Mouse (Mus musculus): ENCODE measurements at regions not wholly inside any gene's neighbourhood (a gene's known extent, or its start where the extent isn't known, plus 50 kb on each side); places are given as distances from the start of the nearest gene placed in this dataset.
"Not testable (repeated sequence)": the region's sequence is repeated elsewhere in the genome, so short reads cannot be mapped to it uniquely, and the experiment has no call there.

GRCm38 (mm10) chr5:12639549-12639948 is 256.4 kb downstream of the Sema3d start:
- no peak for DNase-seq

- DNase-seq = peak in 1 of 2 experiments; percentile 6
These were observed 263.1 kb downstream of the Sema3d start for GRCm38 (mm10) chr5:12646269-12646668.

GRCm38 (mm10) chr5:12673666-12674065 is 290.5 kb downstream of the Sema3d start:
- no peak for DNase-seq

GRCm38 (mm10) chr5:12674134-12674533 is 290.9 kb downstream of the Sema3d start:
- no peak for DNase-seq

GRCm38 (mm10) chr5:12676712-12677111 is 293.5 kb downstream of the Sema3d start:
- no peak for DNase-seq

GRCm38 (mm10) chr5:12714894-12715293 is 331.7 kb downstream of the Sema3d start:
- no peak for DNase-seq

GRCm38 (mm10) chr5:12751514-12751913 is 368.3 kb downstream of the Sema3d start:
- no peak for DNase-seq

GRCm38 (mm10) chr5:12759634-12760033 is 365.6 kb upstream of the Sema3a start:
- no peak for DNase-seq

GRCm38 (mm10) chr5:12767383-12767782 is 357.8 kb upstream of the Sema3a start:
- no peak for DNase-seq

- DNase-seq = no peak
These were observed 342.5 kb upstream of the Sema3a start for GRCm38 (mm10) chr5:12782681-12783080.

- no peak for DNase-seq
These were observed 316.5 kb upstream of the Sema3a start for GRCm38 (mm10) chr5:12808729-12809128.

- DNase-seq = no peak
These were observed 315.3 kb upstream of the Sema3a start for GRCm38 (mm10) chr5:12809884-12810283.

GRCm38 (mm10) chr5:12847207-12847606 is 278.0 kb upstream of the Sema3a start:
- not testable (repeated sequence) for DNase-seq

- no peak for DNase-seq
These were observed 268.3 kb upstream of the Sema3a start for GRCm38 (mm10) chr5:12856869-12857268.

- DNase-seq = peak; percentile 38 to 52
These were observed 256.6 kb upstream of the Sema3a start for GRCm38 (mm10) chr5:12868355-12869217.

GRCm38 (mm10) chr5:12872888-12873287 is 252.3 kb upstream of the Sema3a start:
- no peak for DNase-seq

GRCm38 (mm10) chr5:12877595-12878296 is 247.5 kb upstream of the Sema3a start:
- DNase-seq = no peak

- DNase-seq = no peak
These were observed 232.9 kb upstream of the Sema3a start for GRCm38 (mm10) chr5:12892333-12892732.

GRCm38 (mm10) chr5:12894638-12895037 is 230.6 kb upstream of the Sema3a start:
- DNase-seq = no peak

GRCm38 (mm10) chr5:12910741-12911140 is 214.5 kb upstream of the Sema3a start:
- DNase-seq = no peak

- no peak for DNase-seq
These were observed 210.8 kb upstream of the Sema3a start for GRCm38 (mm10) chr5:12914395-12914794.

- no peak for DNase-seq
These were observed 205.9 kb upstream of the Sema3a start for GRCm38 (mm10) chr5:12919335-12919734.

- no peak for DNase-seq
These were observed 202.3 kb upstream of the Sema3a start for GRCm38 (mm10) chr5:12922889-12923288.

GRCm38 (mm10) chr5:12925466-12925865 is 199.7 kb upstream of the Sema3a start:
- DNase-seq = no peak
